Mouse (Mus musculus) gastrocnemius, adult 2 months (tissue): Measurements from ENCODE around the gene Tnpo2. TPM values are rescaled to one million over a fixed set of nuclear protein-coding genes. Genes with fewer than 3 reads are reported as not detected.
"Not testable (repeated sequence)": the region's sequence is repeated elsewhere in the genome, so short reads cannot be mapped to it uniquely, and the experiment has no call there.

Source experiments
- DNase-seq: peaks from one replicate; pipeline ENCODE4 v3.0.0; 2022
- H3K27ac ChIP-seq: fragments of 200-600 bp; 2 replicates; pipeline ENCODE4 v1.8.1; 2022; ENCODE audit warnings: mild to moderate bottlenecking
- H3K4me3 ChIP-seq: fragments of 200-600 bp; 2 replicates; pipeline ENCODE4 v1.8.1; 2022; ENCODE audit warnings: mild to moderate bottlenecking, moderate library complexity
- CTCF ChIP-seq: fragments of 200-600 bp; IDR thresholded peaks from 2 replicates; pipeline ENCODE4 v1.8.1; 2022; ENCODE audit warnings: antibody characterized with exemption, mild to moderate bottlenecking, moderate library complexity
- intact Hi-C: fragments of 180-260 bp; cut with DNase I; formaldehyde crosslinking; loops from one replicate; pipeline ENCODE4 v1.15.1; 2025
- total RNA-seq, 2 experiments: library from RNA; stranded (reverse); gene quantifications; 2 replicates each; pipeline ENCODE4 v1.2.3; 2021

Tnpo2 gene
- total RNA-seq, 2 experiments from 2014 or later = 29.9 to 33.4 TPM

- Histone ChIP-seq H3K4me3 (peak within 1 kb of the TSS; percentile 98), H3K27ac (peak within 1 kb of the TSS; percentile 92)
- DNase-seq = peak; percentile 59
- no peak for TF ChIP-seq CTCF
- intact Hi-C loops = no loop called here
Measured at GRCm38 (mm10) chr8:85080532-85081215, 44.0 kb downstream of the Tnpo2 start, which contains the start of gene Wdr83os. Gene Wdr83os, plus strand, starts transcription at chr8:85080740.

GRCm38 (mm10) chr8:85081216-85081555, 44.5 kb downstream of the Tnpo2 start, which contains the start of gene Wdr83:
Gene Wdr83, minus strand, starts transcription at chr8:85081306.
- Histone ChIP-seq H3K4me3 (peak within 1 kb of the TSS; percentile 98), H3K27ac (peak within 1 kb of the TSS; percentile 92)
- DNase-seq = peak; percentile 38
- intact Hi-C loops = no loop called here
- TF ChIP-seq CTCF = no peak

- H3K27ac ChIP-seq, H3K4me3 ChIP-seq, intact Hi-C loops, DNase-seq: not testable (repeated sequence)
Measured at GRCm38 (mm10) chr8:85082169-85082568, 45.5 kb downstream of the Tnpo2 start.

- H3K27ac ChIP-seq = peak within 1 kb of the TSS; percentile 89
- H3K4me3 ChIP-seq = peak within 1 kb of the TSS; percentile 89
- peak; percentile 93 for DNase-seq
- intact Hi-C loops = no loop called here
- TF ChIP-seq CTCF = peak; percentile 29
Measured at GRCm38 (mm10) chr8:85083108-85083813, 46.5 kb downstream of the Tnpo2 start, which contains the start of gene Man2b1. Gene Man2b1, plus strand, starts transcription at chr8:85083270.

GRCm38 (mm10) chr8:85084633-85085032, 47.9 kb downstream of the Tnpo2 start:
- DNase-seq = no peak
- Histone ChIP-seq H3K27ac (no peak overlapping the region), H3K4me3 (peak overlapping the region; percentile 89; the same call in 1 of the 2 replicates)
- intact Hi-C loops = no loop called here
- no peak for TF ChIP-seq CTCF

GRCm38 (mm10) chr8:85086238-85086637, 49.5 kb downstream of the Tnpo2 start:
- Histone ChIP-seq H3K4me3 (no peak overlapping the region), H3K27ac (no peak overlapping the region)
- intact Hi-C loops = no loop called here
- no peak for DNase-seq
- peak; percentile 46 for TF ChIP-seq CTCF

GRCm38 (mm10) chr8:85088771-85089170, 52.1 kb downstream of the Tnpo2 start:
- no peak for TF ChIP-seq CTCF
- Histone ChIP-seq H3K4me3 (no peak overlapping the region), H3K27ac (no peak overlapping the region)
- intact Hi-C loops = no loop called here
- no peak for DNase-seq

- H3K4me3 ChIP-seq = no peak overlapping the region
- DNase-seq = no peak
- no peak for TF ChIP-seq CTCF
- no peak overlapping the region for H3K27ac ChIP-seq
- intact Hi-C loops = no loop called here
Measured at GRCm38 (mm10) chr8:85090856-85091255, 54.1 kb downstream of the Tnpo2 start.

- Histone ChIP-seq H3K4me3 (no peak overlapping the region), H3K27ac (no peak overlapping the region)
- TF ChIP-seq CTCF = no peak
- no peak for DNase-seq
- intact Hi-C loops = no loop called here
Measured at GRCm38 (mm10) chr8:85091526-85092090, 54.9 kb downstream of the Tnpo2 start.

GRCm38 (mm10) chr8:85095051-85095450, 58.3 kb downstream of the Tnpo2 start:
- TF ChIP-seq CTCF = no peak
- no peak for DNase-seq
- no peak overlapping the region for H3K27ac ChIP-seq
- H3K4me3 ChIP-seq = no peak overlapping the region
- intact Hi-C loops = no loop called here

GRCm38 (mm10) chr8:85095566-85095965, 58.9 kb downstream of the Tnpo2 start:
- TF ChIP-seq CTCF = no peak

GRCm38 (mm10) chr8:85096196-85096595, 59.5 kb downstream of the Tnpo2 start:
- Histone ChIP-seq H3K27ac (no peak overlapping the region), H3K4me3 (no peak overlapping the region)
- no peak for DNase-seq
- TF ChIP-seq CTCF = no peak
- intact Hi-C loops = no loop called here

More at GRCm38 (mm10) chr8:85095566-85095965, 58.9 kb downstream of the Tnpo2 start:
- DNase-seq = no peak
- no peak overlapping the region for H3K27ac ChIP-seq
- no peak overlapping the region for H3K4me3 ChIP-seq
- intact Hi-C loops = no loop called here

- no peak for DNase-seq
- intact Hi-C loops = no loop called here
- no peak for TF ChIP-seq CTCF
- Histone ChIP-seq H3K4me3 (no peak overlapping the region), H3K27ac (no peak overlapping the region)
Measured at GRCm38 (mm10) chr8:85096850-85097249, 60.1 kb downstream of the Tnpo2 start.
